Mouse (Mus musculus) kidney, postnatal 10 days (tissue): ENCODE measurements around the gene Plxnb1.

Source experiments
- DNase-seq: peaks from one replicate; pipeline ENCODE4 v3.0.0; 2021; ENCODE audit warnings: mixed read lengths

The Plxnb1 gene

GRCm38 (mm10) chr9:109167316-109167715 lies 72.1 kb downstream of the Plxnb1 start:
- DNase-seq, result no peak
